Mouse (Mus musculus): ENCODE measurements at regions not wholly inside any gene's neighbourhood (a gene's known extent, or its start where the extent isn't known, plus 50 kb on each side); places are given as distances from the start of the nearest gene placed in this dataset.

- H3K27ac ChIP-seq (replicated peaks) = no peak overlapping the region
- H3K4me3 ChIP-seq = no peak overlapping the region
- H3K27me3 ChIP-seq (replicated peaks; ENCODE audit: low read depth, poor library complexity, severe bottlenecking) = no peaks in the 10 kb centered on the region
- no peaks in the 10 kb centered on the region for H3K36me3 ChIP-seq (replicated peaks)
- H3K9me3 ChIP-seq = 0 out of 2 replicates have a peak, but pooled peaks cover 3% of the 10 kb centered on the region
- no peak for DNase-seq (ENCODE audit: low spot score)
- WGBS = 72% methylated on average over 7 of the region's 7 CpGs
- H3K4me1 ChIP-seq = peaks cover 2% of the 10 kb centered on the region; the same call in 1 of the 2 replicates
Observed at GRCm38 (mm10) chr10:96188168-96188567, 51.8 kb downstream of the Gm5426 start.

- no peaks in the 10 kb centered on the region for H3K27me3 ChIP-seq (replicated peaks; ENCODE audit: low read depth, poor library complexity, severe bottlenecking)
- no peaks in the 10 kb centered on the region for H3K36me3 ChIP-seq (replicated peaks)
- H3K4me3 ChIP-seq = no peak overlapping the region
- H3K27ac ChIP-seq (replicated peaks) = no peak overlapping the region
- 0 out of 2 replicates have a peak, but pooled peaks cover 3% of the 10 kb centered on the region for H3K9me3 ChIP-seq
- 76% methylated on average over 10 of the region's 10 CpGs for WGBS
- peaks cover 2% of the 10 kb centered on the region; the same call in 1 of the 2 replicates for H3K4me1 ChIP-seq
- no peak for DNase-seq (ENCODE audit: low spot score)
Observed at GRCm38 (mm10) chr10:96190168-96190987, 54.0 kb downstream of the Gm5426 start.

- no peaks in the 10 kb centered on the region for H3K36me3 ChIP-seq (replicated peaks)
- peaks cover 4% of the 10 kb centered on the region; the same call in 1 of the 2 replicates for H3K4me1 ChIP-seq
- H3K4me3 ChIP-seq = no peak overlapping the region
- no peak overlapping the region for H3K27ac ChIP-seq (replicated peaks)
- WGBS = 85% methylated on average over 27 of the region's 27 CpGs
- no peak for DNase-seq (ENCODE audit: low spot score)
- peaks cover 5% of the 10 kb centered on the region; the same call in 1 of the 2 replicates for H3K9me3 ChIP-seq
- no peaks in the 10 kb centered on the region for H3K27me3 ChIP-seq (replicated peaks; ENCODE audit: low read depth, poor library complexity, severe bottlenecking)
Observed at GRCm38 (mm10) chr10:96200932-96201641, 64.7 kb downstream of the Gm5426 start.

GRCm38 (mm10) chr10:96201891-96202290 is 65.5 kb downstream of the Gm5426 start:
- 60% methylated on average over 6 of the region's 6 CpGs for WGBS
- no peaks in the 10 kb centered on the region for H3K27me3 ChIP-seq (replicated peaks; ENCODE audit: low read depth, poor library complexity, severe bottlenecking)
- H3K9me3 ChIP-seq = peaks cover 5% of the 10 kb centered on the region; the same call in 1 of the 2 replicates
- no peaks in the 10 kb centered on the region for H3K36me3 ChIP-seq (replicated peaks)
- peaks cover 4% of the 10 kb centered on the region; the same call in 1 of the 2 replicates for H3K4me1 ChIP-seq
- peak; percentile 20 for DNase-seq (ENCODE audit: low spot score)
- no peak overlapping the region for H3K27ac ChIP-seq (replicated peaks)
- no peak overlapping the region for H3K4me3 ChIP-seq

DNA sequence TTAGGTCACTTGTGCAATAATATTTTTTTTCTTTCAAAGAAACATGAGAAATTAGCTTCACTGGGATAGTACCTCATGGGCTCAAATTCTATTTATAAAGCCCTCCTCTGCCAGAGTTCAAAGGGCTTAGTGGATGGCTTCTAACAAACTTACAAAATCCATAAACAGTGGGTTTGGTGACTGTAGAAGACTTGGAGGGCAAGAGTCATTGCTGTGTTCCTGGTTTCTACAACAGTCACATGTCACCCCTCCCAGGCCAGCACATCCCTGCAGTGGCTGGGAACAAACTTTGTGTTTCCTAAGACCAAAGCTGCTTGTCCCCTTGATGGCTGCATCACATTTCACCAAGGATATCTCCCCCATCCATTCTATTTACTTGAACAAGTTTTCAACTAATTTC is 66.5 kb downstream of the Gm5426 start:
- Histone ChIP-seq H3K4me3 (no peak overlapping the region), H3K9me3 (peaks cover 5% of the 10 kb centered on the region; the same call in 1 of the 2 replicates), H3K4me1 (peaks cover 4% of the 10 kb centered on the region; the same call in 1 of the 2 replicates), H3K27ac (replicated peaks) (no peak overlapping the region), H3K27me3 (replicated peaks; ENCODE audit: low read depth, poor library complexity, severe bottlenecking) (no peaks in the 10 kb centered on the region), H3K36me3 (replicated peaks) (no peaks in the 10 kb centered on the region)
- DNase-seq (ENCODE audit: low spot score) = no peak

GRCm38 (mm10) chr10:96204198-96204597 is 67.8 kb downstream of the Gm5426 start:
- Histone ChIP-seq H3K4me3 (no peak overlapping the region), H3K36me3 (replicated peaks) (no peaks in the 10 kb centered on the region), H3K27ac (replicated peaks) (no peak overlapping the region), H3K9me3 (peaks cover 5% of the 10 kb centered on the region; the same call in 1 of the 2 replicates), H3K4me1 (peaks cover 4% of the 10 kb centered on the region; the same call in 1 of the 2 replicates), H3K27me3 (replicated peaks; ENCODE audit: low read depth, poor library complexity, severe bottlenecking) (no peaks in the 10 kb centered on the region)
- no peak for DNase-seq (ENCODE audit: low spot score)
- WGBS = 90% methylated on average over 5 of the region's 5 CpGs

- no peak overlapping the region for H3K27ac ChIP-seq (replicated peaks)
- 76% methylated on average over 5 of the region's 5 CpGs for WGBS
- no peaks in the 10 kb centered on the region for H3K36me3 ChIP-seq (replicated peaks)
- H3K4me1 ChIP-seq = 0 out of 2 replicates have a peak, but pooled peaks cover 5% of the 10 kb centered on the region
- H3K4me3 ChIP-seq = no peak overlapping the region
- no peaks in the 10 kb centered on the region for H3K9me3 ChIP-seq
- H3K27me3 ChIP-seq (replicated peaks; ENCODE audit: low read depth, poor library complexity, severe bottlenecking) = no peaks in the 10 kb centered on the region
- DNase-seq (ENCODE audit: low spot score) = no peak
Observed at GRCm38 (mm10) chr10:96209171-96209570, 72.8 kb downstream of the Gm5426 start.

- Histone ChIP-seq H3K27me3 (replicated peaks; ENCODE audit: low read depth, poor library complexity, severe bottlenecking) (no peaks in the 10 kb centered on the region), H3K9me3 (no peaks in the 10 kb centered on the region), H3K4me3 (no peak overlapping the region), H3K4me1 (0 out of 2 replicates have a peak, but pooled peaks cover 6% of the 10 kb centered on the region), H3K36me3 (replicated peaks) (no peaks in the 10 kb centered on the region), H3K27ac (replicated peaks) (no peak overlapping the region)
- 80% methylated on average over 7 of the region's 7 CpGs for WGBS
- no peak for DNase-seq (ENCODE audit: low spot score)
Observed at GRCm38 (mm10) chr10:96211189-96211588, 74.8 kb downstream of the Gm5426 start.

GRCm38 (mm10) chr10:96213876-96214275 is 77.5 kb downstream of the Gm5426 start:
- no peaks in the 10 kb centered on the region for H3K9me3 ChIP-seq
- no peaks in the 10 kb centered on the region for H3K36me3 ChIP-seq (replicated peaks)
- no peaks in the 10 kb centered on the region for H3K27me3 ChIP-seq (replicated peaks; ENCODE audit: low read depth, poor library complexity, severe bottlenecking)
- 0 out of 2 replicates have a peak, but pooled peaks cover 6% of the 10 kb centered on the region for H3K4me1 ChIP-seq
- DNase-seq (ENCODE audit: low spot score) = peak; percentile 89
- 2% methylated on average over 10 of the region's 10 CpGs for WGBS
- H3K4me3 ChIP-seq = no peak overlapping the region
- H3K27ac ChIP-seq (replicated peaks) = peak overlapping the region; percentile 69

- Histone ChIP-seq H3K4me1 (0 out of 2 replicates have a peak, but pooled peaks cover 6% of the 10 kb centered on the region), H3K4me3 (no peak overlapping the region), H3K9me3 (no peaks in the 10 kb centered on the region), H3K36me3 (replicated peaks) (no peaks in the 10 kb centered on the region), H3K27me3 (replicated peaks; ENCODE audit: low read depth, poor library complexity, severe bottlenecking) (no peaks in the 10 kb centered on the region), H3K27ac (replicated peaks) (peak overlapping the region; percentile 69)
- 80% methylated on average over 7 of the region's 7 CpGs for WGBS
- DNase-seq (ENCODE audit: low spot score) = no peak
Observed at GRCm38 (mm10) chr10:96214285-96214684, 77.9 kb downstream of the Gm5426 start.

DNA sequence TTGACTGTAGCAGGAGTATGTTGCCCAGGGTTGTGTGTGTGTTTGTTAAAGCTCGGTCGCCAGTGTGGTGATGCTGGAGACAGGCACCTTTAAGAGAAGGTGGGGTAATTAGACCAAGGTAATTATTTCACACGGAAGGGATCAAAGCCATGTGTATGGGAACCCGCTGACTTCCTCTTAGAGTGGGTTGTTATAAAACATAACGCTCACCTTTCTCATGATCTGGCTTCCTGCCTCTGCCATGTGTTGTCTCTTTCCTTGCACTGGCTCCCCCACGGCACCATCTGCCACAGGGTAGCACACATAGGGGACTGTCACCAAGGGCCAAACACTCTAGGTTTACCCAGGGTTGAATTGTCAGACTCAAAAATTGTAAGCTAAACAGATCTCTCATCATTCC is 78.5 kb downstream of the Gm5426 start:
- Histone ChIP-seq H3K4me1 (0 out of 2 replicates have a peak, but pooled peaks cover 6% of the 10 kb centered on the region), H3K4me3 (no peak overlapping the region), H3K9me3 (no peaks in the 10 kb centered on the region), H3K27me3 (replicated peaks; ENCODE audit: low read depth, poor library complexity, severe bottlenecking) (no peaks in the 10 kb centered on the region), H3K36me3 (replicated peaks) (no peaks in the 10 kb centered on the region), H3K27ac (replicated peaks) (no peak overlapping the region)
- DNase-seq (ENCODE audit: low spot score) = no peak
- 82% methylated on average over 6 of the region's 6 CpGs for WGBS

DNA sequence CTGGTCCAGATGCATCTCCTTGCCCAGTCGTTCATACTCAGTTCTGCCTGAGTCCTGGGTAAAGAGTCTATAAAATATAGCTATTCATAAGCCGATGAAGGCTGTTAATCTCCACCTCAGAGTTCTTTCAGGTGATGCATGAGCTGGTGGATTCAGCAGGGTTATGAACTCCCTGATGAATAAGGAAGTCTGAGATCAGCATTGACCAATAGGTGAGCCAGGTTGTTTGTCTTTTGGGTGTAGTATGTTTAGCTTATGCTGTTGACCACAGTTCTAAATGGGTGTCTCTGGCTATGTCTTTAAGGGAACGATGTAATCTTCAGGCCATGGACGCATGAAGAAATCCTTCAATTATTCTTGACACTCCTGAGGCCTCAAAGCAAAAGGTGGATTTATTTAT is 84.3 kb downstream of the Gm5426 start:
- no peak for DNase-seq (ENCODE audit: low spot score)
- Histone ChIP-seq H3K27me3 (replicated peaks; ENCODE audit: low read depth, poor library complexity, severe bottlenecking) (no peaks in the 10 kb centered on the region), H3K27ac (replicated peaks) (no peak overlapping the region), H3K4me3 (no peak overlapping the region), H3K4me1 (no peaks in the 10 kb centered on the region), H3K9me3 (no peaks in the 10 kb centered on the region), H3K36me3 (replicated peaks) (no peaks in the 10 kb centered on the region)
- WGBS = 93% methylated on average over 4 of the region's 4 CpGs
